Mouse (Mus musculus) MEL-GATA-1-ER (cell line): ENCODE data around the gene Snap91.

ENCODE experiments used
- DNase-seq: peaks from one replicate; pipeline ENCODE4 v3.0.0-alpha.2; 2012; ENCODE audit warnings: low read depth; ENCODE audit errors: extremely low read depth

Gene Snap91

DNA sequence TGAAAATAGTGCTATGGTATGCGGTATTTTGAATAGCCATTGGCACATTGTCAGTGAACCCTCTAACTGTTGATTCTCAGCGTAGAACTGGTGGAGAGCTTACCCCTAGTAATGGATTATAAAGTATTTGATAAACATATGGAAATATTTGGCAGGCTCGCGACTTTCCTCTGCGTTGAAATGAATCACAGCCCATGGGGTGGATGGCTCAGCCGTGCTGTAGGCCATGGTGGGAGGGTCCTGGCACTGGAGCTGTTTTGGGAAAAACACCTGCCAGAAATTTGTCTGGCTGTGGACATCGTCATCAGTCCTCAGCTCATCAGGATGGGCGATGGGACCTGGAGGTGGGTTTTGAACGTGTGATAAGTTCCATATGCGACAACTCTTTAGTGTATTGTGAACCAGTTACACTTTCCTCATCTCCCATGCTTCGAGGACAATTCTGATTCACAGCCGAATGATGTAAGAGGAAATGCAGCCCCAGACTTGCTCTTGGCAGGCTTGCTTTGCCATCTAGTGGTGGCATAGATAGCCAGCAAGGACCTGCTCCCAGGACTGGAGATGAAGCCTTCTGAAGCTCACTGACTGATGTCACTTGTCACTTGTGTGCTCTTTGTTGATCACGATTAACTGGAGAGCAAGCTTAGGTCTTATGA lies 134.4 kb downstream of the Snap91 start:
- DNase-seq, result peak; percentile 52

DNA sequence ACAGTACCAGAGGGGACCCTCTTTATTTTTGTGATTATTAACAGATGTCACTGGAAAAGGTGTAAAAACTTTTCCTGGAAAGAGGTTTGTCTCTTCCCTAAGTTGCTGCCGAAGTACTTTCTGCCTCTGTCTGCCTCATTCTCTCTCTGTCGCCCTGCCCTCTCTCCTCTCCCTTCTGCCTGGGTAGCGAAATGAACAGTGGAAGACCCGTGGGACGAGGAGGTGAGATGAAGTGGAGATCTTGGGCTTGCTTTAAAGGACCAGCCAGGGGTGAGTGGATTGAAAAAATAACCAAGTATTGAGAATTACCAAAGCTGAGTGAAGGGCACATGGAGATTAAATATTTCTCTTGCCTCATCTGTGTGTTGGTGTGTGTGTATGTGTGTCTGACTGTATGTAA lies 136.4 kb downstream of the Snap91 start:
- no peak for DNase-seq

DNA sequence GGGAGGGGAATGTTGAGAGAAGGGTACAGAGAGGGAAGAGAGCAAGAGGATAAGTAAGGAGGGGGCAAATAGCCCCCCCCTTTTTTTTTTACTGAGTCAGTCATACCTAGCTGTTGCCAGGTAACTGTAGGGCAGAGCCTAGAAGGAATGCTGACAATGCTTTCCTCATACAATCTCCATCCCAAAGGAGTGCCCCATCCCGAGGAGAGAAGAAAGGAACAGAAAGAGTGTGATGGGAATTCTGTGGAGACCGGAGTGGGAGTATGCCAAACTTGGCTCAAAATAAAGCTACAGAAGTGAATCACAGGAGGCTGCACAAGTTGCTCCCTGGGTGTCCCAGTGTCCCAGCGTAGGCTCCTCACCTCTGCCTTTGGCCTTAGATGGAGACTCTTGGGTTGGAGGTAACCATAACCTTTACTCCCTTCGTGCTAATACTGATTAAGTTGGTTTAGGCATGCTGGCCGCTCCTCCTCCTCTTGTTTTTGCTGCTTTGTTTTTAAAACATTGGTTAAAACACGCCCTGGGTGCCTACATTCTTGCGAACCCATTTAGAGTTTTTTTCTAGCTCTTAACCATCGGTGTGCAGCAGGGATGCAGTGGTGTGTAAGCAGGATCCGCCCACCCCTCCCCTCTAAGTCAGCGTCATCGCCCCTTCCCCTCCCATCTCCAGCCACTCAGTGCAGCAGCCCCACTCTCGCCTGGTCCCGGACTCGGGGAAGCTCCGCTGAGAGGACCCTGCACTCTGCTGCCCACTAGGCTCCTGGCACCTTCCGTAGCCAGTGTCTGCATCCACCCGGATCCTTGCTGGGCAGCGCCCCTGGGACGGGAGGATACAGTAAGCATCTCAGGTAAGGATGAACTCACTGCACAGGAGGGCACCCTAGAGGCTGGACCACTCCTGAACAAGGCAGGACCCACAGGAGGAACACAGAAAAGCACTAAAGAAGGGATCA lies 137.2 kb downstream of the Snap91 start, which contains the start of gene Prss35:
Gene Prss35 (plus strand): TSS at position 691 of the 953 bp plus-strand sequence.
- no peak for DNase-seq

DNA sequence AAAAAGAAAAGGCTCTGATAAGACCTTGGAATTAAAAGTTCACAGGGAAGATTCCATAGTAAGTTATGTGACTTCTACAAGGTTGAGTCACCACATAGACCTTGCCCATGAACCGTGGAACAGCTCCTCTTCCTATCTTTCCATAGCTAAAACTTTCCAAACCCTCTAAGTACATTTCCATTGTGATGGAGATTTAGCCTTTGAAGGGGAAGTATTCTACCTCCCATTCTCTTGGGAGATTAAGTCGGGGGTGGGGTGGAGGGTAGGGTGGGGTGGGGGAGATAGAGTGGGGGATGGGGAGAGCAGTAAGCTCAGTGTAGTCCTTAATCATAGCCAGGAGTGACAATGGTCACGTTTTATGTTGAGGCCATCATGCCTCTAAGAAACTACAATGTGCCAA lies 140.5 kb downstream of the Snap91 start:
- DNase-seq, result no peak

GRCm38 (mm10) chr9:86738801-86739200 lies 141.7 kb downstream of the Snap91 start:
- DNase-seq, result no peak

DNA sequence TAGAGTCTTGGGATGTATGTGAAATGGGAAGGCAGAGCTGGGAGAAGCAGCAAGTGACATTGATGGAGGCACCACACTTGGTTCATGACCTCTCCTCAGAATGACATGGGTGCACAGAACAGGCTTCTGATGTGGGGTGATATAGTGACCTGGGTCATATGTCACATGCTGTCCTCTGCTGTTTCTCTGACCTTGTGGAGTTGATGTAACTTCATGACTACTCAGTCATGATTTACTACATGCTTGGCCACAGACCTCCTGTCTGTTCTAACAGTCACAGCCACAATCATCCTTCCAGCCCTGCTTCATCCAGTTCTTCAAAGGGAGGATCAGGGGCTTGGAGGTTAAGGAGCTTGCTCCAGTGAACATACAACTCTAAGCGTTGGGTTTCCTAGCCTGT lies 142.4 kb downstream of the Snap91 start:
- no peak for DNase-seq

DNA sequence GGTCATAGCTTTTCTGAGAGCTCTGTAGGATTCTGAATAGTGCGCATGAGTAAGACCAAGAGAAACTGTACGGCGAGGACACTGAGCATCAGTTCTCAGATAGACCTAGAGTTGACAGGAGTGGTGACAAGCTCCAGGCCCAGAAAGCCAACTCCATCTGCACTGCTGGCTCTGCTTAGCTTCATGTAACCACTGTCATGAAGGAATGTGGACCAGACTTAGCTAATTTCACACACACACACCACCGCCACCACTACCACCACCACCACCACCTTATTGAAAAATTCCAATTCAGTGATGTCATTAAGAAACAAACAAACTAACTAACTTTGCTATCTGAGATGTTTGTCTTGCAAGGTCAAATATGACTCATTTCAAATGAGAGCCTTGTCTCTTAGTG lies 143.5 kb downstream of the Snap91 start:
- DNase-seq, result no peak

DNA sequence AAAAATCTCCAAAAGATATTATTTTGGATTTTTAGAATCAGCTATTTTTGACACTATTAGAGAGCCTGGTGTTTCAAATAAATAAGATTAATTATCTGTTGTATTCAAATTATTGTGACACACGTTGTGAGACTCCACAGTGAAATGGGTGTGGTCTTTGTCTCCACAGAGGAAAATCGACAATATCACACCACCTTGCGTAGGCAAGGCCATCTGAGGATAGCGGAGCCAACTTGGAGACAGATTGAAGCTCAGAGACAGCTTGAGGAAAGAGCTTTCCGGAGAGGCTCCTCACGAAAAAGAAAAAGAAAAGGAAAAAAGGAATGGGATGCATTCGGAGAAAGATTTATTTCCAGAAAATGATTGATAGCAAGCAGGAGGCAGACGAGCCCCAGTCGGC lies 145.7 kb downstream of the Snap91 start:
- no peak for DNase-seq

- no peak for DNase-seq
Observed at GRCm38 (mm10) chr9:86734357-86734756, 146.1 kb downstream of the Snap91 start.

DNA sequence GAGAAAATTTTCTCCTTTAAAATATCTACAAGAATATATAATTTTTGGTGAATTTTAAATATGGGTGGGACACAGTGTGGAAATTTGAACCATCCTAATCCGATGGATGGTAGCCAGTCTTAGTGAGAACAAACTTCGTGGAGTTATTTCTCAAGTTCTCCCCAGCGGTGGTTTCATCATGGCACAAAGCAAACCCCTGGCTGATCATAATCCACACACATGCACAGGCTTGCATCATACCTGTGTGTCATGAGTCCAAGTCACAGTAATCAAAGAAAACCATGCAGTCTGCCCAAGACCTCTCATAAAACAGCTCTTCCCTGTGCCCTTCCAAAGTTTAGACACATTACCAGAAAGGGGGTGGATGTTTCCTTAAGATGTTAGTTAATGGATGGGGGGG lies 150.6 kb downstream of the Snap91 start:
- no peak for DNase-seq

- no peak for DNase-seq
Observed at GRCm38 (mm10) chr9:86729084-86729483, 151.4 kb downstream of the Snap91 start.

DNA sequence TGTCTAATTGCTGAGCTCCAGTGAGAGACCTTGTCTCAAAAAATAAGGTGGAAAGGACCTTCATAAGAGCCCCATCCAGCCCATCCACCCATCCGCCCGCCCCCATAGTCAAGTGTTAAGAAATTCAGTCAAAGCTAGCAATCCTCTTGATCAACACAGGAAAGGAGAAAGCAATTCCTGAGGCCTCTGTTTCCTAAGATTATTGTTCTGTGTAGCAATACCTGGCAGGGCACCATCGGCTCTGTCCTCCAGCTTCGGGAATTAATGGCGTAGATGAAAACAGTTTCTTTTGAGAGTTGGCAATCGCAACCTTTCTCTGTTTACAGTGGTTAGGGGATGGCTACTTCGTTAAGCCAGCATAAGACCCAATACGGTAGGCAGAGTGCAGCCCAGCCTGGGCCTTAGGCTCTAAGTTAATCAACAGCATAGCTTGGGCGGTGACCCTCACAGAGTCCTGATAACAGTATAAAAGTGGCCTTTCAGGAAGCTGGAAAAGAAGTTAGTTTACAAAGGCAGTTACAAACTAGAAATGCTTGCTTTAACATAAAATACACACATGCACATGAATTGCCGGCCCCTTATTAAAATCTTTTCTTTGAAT lies 152.1 kb downstream of the Snap91 start:
- peak; percentile 29 for DNase-seq

GRCm38 (mm10) chr9:86726381-86726720 lies 154.1 kb downstream of the Snap91 start:
- DNase-seq, result no peak

DNA sequence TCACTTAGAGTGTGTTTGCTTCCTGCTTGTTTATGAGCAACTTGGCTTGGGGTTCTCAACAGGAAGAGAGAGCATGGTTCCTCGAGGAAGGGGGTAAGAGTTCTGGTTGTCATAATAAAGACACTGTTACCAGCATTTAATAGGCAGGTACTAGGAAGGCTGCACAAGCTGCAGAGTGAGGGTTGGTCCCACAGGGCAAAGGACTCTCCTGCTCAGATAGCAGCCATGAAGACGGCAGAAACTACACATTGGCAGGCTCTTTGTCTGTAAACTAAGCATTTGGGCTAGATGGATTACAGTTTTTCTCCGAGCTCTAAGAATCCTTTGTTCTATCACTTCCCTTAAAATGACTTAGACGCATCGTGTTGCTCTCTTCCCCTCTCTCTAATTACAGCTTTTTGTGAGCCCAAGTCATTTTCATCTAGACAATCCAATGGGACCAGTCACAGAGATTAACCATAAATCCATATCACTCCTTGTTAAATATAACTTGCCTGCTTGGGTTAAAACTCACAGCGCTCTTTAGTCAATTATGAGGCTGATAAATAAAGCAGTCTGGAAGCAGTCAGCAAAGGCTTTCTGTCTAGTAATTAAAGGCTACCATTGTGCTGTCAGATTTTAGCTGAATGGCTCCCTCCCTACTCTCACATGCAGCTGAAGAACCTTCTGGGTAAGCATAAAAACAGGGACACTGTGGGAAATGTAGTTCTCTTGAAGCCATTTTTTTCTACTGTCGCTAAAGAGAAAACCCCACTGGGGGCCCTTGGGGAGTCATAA lies 154.7 kb downstream of the Snap91 start:
- no peak for DNase-seq

- no peak for DNase-seq
Observed at GRCm38 (mm10) chr9:86725066-86725465, 155.4 kb downstream of the Snap91 start.

DNA sequence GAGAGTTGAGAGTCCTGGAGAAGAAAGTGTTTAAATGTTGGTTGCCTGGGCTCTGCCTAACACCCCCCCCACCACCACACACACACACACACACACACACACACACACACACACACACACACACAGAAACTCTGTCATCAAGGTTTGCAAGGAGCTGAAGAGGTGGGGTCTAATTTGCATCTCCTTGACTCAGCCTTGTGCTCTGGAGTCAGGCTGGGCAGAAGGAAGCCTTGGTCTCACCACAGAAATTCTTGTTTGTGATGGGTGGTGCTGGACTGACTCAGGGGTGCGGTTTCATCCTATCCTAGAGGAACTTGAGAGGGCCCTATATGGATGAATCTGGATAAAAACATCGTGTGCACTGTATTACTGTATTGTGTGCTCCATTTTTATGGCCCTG lies 159.7 kb downstream of the Snap91 start:
- no peak for DNase-seq

GRCm38 (mm10) chr9:86720227-86720626 lies 160.2 kb downstream of the Snap91 start:
- no peak for DNase-seq

DNA sequence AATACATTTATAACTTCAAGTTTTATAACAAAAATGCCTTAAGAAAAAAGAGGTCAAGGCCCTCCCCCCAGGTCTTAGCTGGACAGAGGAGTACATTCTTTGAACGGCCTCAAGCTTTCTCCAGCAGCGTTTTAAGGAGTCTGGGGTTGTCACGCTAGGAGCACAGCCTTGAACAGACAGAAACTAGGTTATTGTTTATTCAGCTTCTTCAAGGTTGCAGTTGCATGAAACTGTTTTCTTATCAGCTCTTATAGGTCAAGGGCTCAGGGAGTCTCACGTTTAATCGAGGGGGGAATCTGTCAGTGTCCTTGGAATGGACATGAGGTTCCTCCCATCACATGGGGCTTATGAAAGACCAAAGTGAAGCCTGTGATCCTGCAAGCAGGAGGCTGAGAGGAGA lies 163.3 kb downstream of the Snap91 start:
- DNase-seq, result no peak

DNA sequence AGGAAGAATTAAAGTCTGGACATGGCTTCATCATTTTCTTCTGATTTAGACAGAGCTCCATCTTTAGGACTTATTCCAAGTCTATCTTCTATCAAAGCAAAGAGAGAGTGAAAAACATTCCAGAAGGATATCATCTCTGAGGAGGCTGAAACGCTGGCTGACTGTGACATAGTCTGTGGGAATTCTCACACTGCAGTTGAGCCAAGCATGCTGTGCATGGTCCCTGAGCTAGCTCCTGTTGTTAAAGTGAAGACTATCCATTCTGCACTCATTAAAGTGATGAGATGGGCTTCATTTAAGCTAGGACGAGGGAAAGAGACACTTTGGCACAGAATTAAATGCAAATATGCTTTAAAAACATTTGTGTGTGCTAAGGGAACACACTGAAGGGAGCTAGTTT lies 163.9 kb downstream of the Snap91 start:
- no peak for DNase-seq
